Mouse (Mus musculus): ENCODE measurements around the gene Furin. TPM values are rescaled to one million over a fixed set of nuclear protein-coding genes. Genes with fewer than 3 reads are reported as not detected.
A peak's percentile ranks its signal among the peaks of the same experiment; 100 is the strongest.

The Furin gene
- polyA plus RNA-seq, 1 experiment from 2014 or later: 5.7 TPM

DNA sequence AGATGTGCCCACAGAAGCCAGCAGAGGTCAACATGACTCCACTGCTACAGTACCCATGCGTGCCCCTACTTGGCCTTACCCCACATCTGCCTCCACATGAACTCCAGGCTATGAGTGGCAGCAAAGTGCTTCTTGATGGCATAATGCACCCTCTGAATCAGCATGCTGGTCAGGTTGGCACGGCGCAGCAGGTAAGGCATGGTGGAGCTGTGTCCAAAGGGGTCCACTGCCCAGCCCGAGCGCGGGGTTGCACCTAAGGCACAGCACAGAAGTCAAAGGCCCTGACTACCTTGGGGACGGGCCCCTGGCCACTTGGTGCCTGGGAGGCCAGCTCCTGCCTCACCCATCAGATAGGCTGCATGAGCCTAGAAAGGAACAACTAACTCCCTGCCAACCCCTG, 38.0 kb downstream of the Furin start:
- WGBS: 96% methylated on average over 7 of the region's 7 CpGs
- Histone ChIP-seq H3K27ac (no peak overlapping the region), H3K9ac (no peak overlapping the region), H3K36me3 (replicated peaks) (peaks cover 37% of the 10 kb centered on the region), H3K9me3 (no peaks in the 10 kb centered on the region), H3K27me3 (replicated peaks) (no peaks in the 10 kb centered on the region), H3K4me1 (peaks cover 21% of the 10 kb centered on the region), H3K4me3 (no peak overlapping the region), H3K4me2 (no peak overlapping the region)
- no peak for ATAC-seq (replicated peaks)

DNA sequence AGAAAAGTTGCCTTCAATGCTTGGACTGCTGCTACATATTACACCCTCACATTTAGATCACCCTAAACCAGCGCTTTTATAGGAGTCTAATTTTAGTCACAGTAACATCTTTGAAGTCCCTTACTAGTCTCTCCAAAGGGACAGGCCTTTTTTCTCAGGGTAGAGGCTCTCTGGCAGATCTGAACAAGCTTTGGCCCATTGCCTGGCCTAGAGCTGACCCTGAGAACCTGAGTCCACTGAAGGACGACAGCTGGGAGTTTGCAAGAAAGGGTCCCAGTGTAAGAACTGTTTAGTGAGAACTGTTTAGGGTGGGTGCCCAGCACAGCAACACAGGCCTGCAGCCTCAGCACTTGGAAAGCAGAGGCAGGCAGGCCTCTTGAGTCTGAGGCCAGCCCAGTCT, 39.5 kb downstream of the Furin start:
- Histone ChIP-seq H3K27ac (no peak overlapping the region), H3K4me1 (peaks cover 18% of the 10 kb centered on the region), H3K4me3 (no peak overlapping the region), H3K4me2 (no peak overlapping the region), H3K9ac (no peak overlapping the region), H3K36me3 (replicated peaks) (peaks cover 50% of the 10 kb centered on the region), H3K9me3 (no peaks in the 10 kb centered on the region), H3K27me3 (replicated peaks) (no peaks in the 10 kb centered on the region)
- 89% methylated on average over 2 of the region's 2 CpGs for WGBS
- no peak for ATAC-seq (replicated peaks)

DNA sequence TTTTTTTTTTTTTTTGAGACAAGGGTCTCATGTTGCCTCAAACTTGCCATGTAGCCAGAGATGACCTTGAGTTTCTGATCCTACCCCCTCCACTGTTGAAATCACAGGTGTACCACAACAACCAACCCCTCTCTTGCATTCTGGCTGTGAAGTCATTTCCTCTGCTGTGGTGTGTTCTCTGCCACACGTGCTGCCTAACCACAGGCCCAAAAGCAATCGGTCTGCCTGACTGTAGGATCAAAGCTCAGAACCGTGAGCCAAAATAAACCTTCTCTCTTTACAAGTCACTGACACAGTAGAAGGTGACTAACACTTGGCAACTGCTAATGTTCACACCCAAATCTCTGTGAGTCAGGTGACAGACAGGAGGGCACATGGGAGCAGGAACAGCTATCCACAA, 44.8 kb downstream of the Furin start:
- no peak overlapping the region for H3K4me2 ChIP-seq
- no peaks in the 10 kb centered on the region for H3K27me3 ChIP-seq (replicated peaks)
- peaks cover 57% of the 10 kb centered on the region for H3K36me3 ChIP-seq (replicated peaks)
- no peak for ATAC-seq (replicated peaks)
- WGBS: 76% methylated on average over 3 of the region's 3 CpGs
- no peak overlapping the region for H3K27ac ChIP-seq
- H3K4me3 ChIP-seq: no peak overlapping the region
- no peaks in the 10 kb centered on the region for H3K4me1 ChIP-seq
- no peak overlapping the region for H3K9ac ChIP-seq
- H3K9me3 ChIP-seq: no peaks in the 10 kb centered on the region

DNA sequence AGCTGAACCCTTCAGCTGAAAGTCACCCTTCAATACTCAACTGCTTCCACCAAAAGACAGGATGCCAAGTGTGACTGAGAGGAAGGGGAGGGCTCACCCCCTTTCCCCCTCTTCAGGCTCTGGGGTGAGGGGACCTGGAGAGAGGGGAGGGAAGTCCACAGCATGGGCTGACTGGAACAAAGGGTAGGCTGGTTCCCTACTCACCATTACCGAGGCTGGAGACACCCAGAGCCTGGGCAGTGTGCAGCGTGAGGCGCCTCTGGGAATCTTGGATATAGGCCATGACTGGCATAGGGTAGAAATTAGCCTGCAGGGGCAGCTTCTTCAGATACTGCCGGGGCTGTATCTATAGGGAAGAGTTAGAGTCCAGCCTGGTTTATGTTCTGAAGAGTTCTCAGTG, 47.2 kb downstream of the Furin start:
- no peak overlapping the region for H3K4me2 ChIP-seq
- no peak overlapping the region for H3K9ac ChIP-seq
- no peak overlapping the region for H3K27ac ChIP-seq
- no peak for ATAC-seq (replicated peaks)
- no peaks in the 10 kb centered on the region for H3K27me3 ChIP-seq (replicated peaks)
- H3K9me3 ChIP-seq: no peaks in the 10 kb centered on the region
- peaks cover 44% of the 10 kb centered on the region for H3K36me3 ChIP-seq (replicated peaks)
- no peak overlapping the region for H3K4me3 ChIP-seq
- H3K4me1 ChIP-seq: no peaks in the 10 kb centered on the region
- WGBS: 65% methylated on average over 4 of the region's 4 CpGs

DNA sequence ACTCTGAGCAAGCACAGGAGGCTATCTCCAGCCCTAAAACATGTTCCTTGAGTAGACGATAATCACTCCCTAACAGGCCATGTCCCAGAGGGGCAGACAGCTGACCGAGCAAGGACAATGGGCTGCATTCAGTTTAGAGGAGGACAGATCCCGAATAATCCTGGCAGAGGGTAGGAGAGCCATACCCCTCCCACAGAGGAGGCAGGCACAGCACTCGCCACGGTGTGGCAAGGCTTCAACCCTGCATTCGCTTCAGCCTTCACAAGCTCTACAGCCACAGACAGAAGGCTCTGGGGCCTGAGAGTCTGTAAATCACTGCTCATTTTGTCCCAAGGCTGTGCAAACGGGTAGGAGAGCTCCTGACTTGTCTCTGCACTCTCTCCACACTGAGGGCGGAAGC, 48.1 kb downstream of the Furin start:
- Histone ChIP-seq H3K4me2 (no peak overlapping the region), H3K27ac (no peak overlapping the region), H3K9ac (no peak overlapping the region), H3K27me3 (replicated peaks) (no peaks in the 10 kb centered on the region), H3K9me3 (no peaks in the 10 kb centered on the region), H3K4me3 (no peak overlapping the region), H3K4me1 (no peaks in the 10 kb centered on the region), H3K36me3 (replicated peaks) (peaks cover 48% of the 10 kb centered on the region)
- ATAC-seq (replicated peaks): no peak
- 18% methylated on average over 8 of the region's 8 CpGs for WGBS

DNA sequence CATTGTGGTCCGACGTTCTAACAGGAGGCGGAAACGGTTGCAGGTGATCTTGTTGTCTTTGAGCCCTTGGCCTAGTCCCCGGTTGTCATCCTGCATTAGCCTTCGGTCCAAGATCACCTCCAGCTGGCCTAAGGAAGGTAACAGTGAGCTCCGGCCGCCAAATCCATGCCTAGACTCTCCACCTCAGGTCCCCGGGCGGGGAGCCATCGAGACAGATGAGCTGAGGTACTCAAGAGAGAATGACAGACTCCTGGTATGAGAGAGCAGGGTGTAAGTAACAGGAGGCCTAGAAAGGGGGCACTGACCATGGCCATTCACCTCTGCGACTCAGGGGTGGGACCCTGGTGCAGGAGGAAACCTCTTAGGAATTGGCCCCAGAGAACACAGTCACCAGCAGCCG, 48.9 kb downstream of the Furin start:
- Histone ChIP-seq H3K4me2 (no peak overlapping the region), H3K4me3 (no peak overlapping the region), H3K9me3 (no peaks in the 10 kb centered on the region), H3K27ac (no peak overlapping the region), H3K9ac (no peak overlapping the region), H3K4me1 (no peaks in the 10 kb centered on the region), H3K36me3 (replicated peaks) (peaks cover 43% of the 10 kb centered on the region), H3K27me3 (replicated peaks) (no peaks in the 10 kb centered on the region)
- no peak for ATAC-seq (replicated peaks)
- 85% methylated on average over 13 of the region's 13 CpGs for WGBS

DNA sequence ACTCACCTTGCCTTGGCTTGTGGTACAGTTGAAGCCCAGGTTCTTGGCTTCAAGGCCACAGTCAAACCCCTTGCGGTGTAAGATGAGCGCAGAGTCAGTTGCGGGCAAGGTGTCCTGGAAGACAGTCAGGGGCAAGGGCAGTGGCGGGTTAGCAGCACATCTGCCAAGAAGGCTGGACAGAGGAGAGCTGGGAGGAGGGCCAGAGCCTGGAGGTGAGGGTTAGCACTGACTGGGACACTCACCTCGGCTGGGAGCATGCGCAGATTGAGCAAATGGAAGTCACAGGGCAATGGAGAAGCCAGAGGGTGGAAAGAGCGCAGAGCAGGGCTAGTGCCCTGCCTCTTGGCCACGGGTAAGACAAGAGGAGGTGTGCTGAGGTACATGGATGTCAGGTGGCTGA, 52.3 kb downstream of the Furin start:
- no peak for ATAC-seq (replicated peaks)
- Histone ChIP-seq H3K36me3 (replicated peaks) (peaks cover 35% of the 10 kb centered on the region), H3K9me3 (no peaks in the 10 kb centered on the region), H3K4me1 (no peaks in the 10 kb centered on the region), H3K27ac (no peak overlapping the region), H3K4me3 (no peak overlapping the region), H3K27me3 (replicated peaks) (no peaks in the 10 kb centered on the region), H3K4me2 (no peak overlapping the region), H3K9ac (no peak overlapping the region)
- 94% methylated on average over 8 of the region's 8 CpGs for WGBS

DNA sequence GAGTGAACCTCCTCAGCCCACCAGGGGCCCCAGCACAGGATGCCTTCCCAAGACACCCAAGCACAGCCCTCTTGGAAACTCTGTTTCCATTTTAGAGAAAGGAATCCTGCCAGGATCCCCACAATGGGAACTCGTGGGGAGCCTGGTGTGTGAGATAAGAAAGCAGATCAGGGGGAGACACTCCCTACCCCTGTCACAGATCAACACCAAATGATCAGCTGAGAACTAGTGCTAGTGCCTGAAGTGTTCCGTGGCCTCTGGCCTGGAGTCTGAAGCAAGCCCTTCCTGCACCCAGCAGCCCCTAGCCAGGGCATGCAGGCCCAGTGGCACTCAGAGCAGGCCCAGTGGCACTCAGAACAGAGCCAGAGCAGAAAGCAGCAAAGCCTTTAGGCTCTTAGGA, 54.4 kb downstream of the Furin start:
- no peaks in the 10 kb centered on the region for H3K4me1 ChIP-seq
- no peak overlapping the region for H3K4me2 ChIP-seq
- H3K9me3 ChIP-seq: no peaks in the 10 kb centered on the region
- H3K27ac ChIP-seq: no peak overlapping the region
- H3K4me3 ChIP-seq: no peak overlapping the region
- ATAC-seq (replicated peaks): no peak
- peaks cover 27% of the 10 kb centered on the region for H3K36me3 ChIP-seq (replicated peaks)
- no peaks in the 10 kb centered on the region for H3K27me3 ChIP-seq (replicated peaks)
- no peak overlapping the region for H3K9ac ChIP-seq
- 82% methylated on average over 2 of the region's 2 CpGs for WGBS

DNA sequence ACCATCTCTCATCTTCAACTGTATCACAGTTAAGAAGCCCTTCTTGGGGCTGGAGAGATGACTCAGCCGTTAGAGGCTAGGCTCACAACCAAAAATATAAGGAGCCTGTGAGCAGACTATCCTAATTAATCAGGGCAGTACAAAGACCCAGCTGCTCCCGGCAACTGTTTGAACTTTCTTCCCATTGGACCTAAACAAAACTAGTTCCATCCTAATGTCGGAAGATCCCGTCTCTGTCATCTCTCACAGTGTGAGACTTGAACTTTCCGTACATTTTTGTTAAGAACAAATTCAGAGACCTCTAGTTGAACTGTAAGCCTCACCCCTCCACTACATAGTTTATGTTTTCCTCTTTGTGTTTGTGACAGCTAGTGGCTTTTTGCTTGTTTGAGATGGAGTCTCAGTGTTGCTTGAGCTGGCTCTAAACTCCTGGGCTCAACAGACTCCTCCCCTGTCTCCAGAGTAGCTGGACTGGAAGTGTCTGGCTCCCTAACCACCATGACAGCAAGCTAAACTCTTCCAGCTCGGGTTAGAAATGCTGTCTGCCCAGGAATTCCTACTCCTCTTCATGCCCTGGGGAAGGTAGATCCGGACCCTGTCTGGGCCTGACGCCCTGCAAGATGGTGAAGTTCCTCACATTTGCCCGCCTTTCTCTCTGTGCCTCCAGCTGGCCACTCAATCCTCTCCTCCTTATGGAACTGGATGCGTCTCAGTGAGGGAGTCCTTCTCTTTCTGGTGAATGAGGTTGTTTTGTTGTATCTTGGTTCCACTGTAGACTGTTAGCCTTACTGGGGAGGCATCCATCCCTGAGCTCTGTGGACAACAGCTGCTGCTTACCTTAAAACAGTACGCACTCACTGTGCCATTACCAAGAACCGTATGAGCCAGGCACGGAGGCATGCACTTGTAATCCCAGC, 57.3 kb downstream of the Furin start:
- peaks cover 7% of the 10 kb centered on the region for H3K4me1 ChIP-seq
- H3K27ac ChIP-seq: 0 out of 2 replicates have a peak overlapping the region, but pooled peaks have one; percentile 25
- no peaks in the 10 kb centered on the region for H3K9me3 ChIP-seq
- no peak for ATAC-seq (replicated peaks)
- H3K4me3 ChIP-seq: no peak overlapping the region
- no peak overlapping the region for H3K4me2 ChIP-seq
- no peaks in the 10 kb centered on the region for H3K27me3 ChIP-seq (replicated peaks)
- peaks cover 22% of the 10 kb centered on the region for H3K36me3 ChIP-seq (replicated peaks)
- no peak overlapping the region for H3K9ac ChIP-seq
- 73% methylated on average over 13 of the region's 13 CpGs for WGBS

DNA sequence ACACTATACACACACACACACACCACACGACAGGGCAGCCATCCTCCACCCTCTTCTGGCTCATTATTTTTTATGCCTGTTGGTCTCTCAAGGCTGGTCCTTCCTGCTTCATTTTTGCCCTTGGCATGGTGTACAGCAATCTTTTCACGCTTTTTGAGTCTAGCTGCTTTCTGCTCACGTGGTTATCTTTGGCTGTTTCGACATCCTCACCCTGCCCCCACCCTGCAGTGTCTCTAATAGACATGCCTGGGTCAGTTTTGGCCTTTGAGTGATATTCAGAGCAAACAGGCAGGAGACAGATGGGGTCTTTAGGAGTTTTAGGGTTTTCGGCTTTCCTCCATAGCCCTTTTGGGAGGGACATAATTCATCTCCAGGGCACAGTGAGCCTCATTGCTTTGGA, 58.4 kb downstream of the Furin start:
- Histone ChIP-seq H3K9me3 (no peaks in the 10 kb centered on the region), H3K27ac (no peak overlapping the region), H3K36me3 (replicated peaks) (peaks cover 13% of the 10 kb centered on the region), H3K9ac (no peak overlapping the region), H3K4me1 (peaks cover 17% of the 10 kb centered on the region), H3K4me3 (no peak overlapping the region), H3K4me2 (no peak overlapping the region), H3K27me3 (replicated peaks) (no peaks in the 10 kb centered on the region)
- ATAC-seq (replicated peaks): no peak
- 93% methylated on average over 5 of the region's 5 CpGs for WGBS

DNA sequence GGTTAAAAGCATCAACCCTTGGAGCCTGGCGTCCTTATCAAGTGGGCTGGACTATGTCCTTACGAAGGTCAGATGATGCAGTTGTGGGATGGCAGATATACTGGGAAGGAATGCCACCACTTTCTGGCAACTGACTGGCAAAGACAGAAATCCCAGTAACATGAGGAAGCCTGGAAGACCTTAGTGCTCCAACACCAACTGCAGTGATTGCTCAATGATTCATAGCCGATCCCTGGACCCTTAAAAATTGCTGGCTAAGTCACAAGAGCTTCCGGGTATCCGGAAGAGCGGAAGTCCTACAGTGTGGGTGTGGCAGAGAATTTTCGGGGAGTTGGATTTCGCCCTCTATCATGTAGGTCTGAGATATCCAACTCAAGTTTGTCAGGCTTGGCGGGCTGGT, 59.1 kb downstream of the Furin start:
- 97% methylated on average over 9 of the region's 9 CpGs for WGBS

DNA sequence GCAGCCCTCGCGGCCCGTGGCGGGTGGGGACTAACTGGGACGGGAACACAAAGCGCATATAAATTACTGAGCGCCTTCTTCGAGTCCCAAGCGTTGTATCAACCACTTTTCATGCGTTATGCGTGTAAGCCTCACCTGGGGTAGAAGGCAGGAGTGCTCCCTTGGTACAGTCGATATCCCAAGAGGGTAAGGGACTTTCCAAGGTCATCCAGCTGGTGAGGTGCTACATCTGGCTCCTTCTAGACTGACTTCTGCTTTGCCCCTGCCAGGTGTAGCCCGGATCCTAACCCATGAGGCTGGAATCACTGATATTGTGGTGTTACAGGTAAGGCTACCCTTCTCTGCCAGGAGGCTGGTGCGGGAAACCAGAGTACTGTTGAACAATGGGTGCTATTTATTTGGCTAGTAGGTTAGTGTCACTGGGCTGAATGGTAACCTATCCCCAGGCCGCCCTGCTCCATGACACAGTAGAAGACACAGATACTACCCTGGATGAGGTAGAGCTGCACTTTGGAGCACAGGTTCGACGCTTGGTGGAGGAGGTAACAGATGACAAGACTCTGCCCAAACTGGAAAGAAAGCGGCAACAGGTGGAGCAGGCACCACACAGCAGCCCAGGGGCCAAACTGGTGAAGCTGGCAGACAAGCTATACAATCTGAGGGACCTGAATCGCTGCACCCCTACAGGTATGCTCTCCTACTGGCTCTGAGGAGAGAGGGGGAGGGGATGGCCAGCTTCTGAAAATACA, 61.8 kb downstream of the Furin start:
- Histone ChIP-seq H3K36me3 (replicated peaks) (no peaks in the 10 kb centered on the region), H3K9ac (peak overlapping the region; percentile 71), H3K4me3 (peak overlapping the region; percentile 55), H3K4me1 (peaks cover 40% of the 10 kb centered on the region), H3K27ac (peak overlapping the region; percentile 82), H3K9me3 (no peaks in the 10 kb centered on the region), H3K27me3 (replicated peaks) (no peaks in the 10 kb centered on the region), H3K4me2 (peak overlapping the region; percentile 60)
- WGBS: 25% methylated on average over 19 of the region's 19 CpGs
- peak; percentile 12 for ATAC-seq (replicated peaks)

More for the DNA sequence above, 59.1 kb downstream of the Furin start:
- H3K4me2 ChIP-seq: no peak overlapping the region
- H3K27ac ChIP-seq: no peak overlapping the region
- H3K36me3 ChIP-seq (replicated peaks): peaks cover 13% of the 10 kb centered on the region
- no peaks in the 10 kb centered on the region for H3K9me3 ChIP-seq
- no peak overlapping the region for H3K9ac ChIP-seq
- H3K4me1 ChIP-seq: peaks cover 23% of the 10 kb centered on the region
- no peaks in the 10 kb centered on the region for H3K27me3 ChIP-seq (replicated peaks)
- ATAC-seq (replicated peaks): no peak
- no peak overlapping the region for H3K4me3 ChIP-seq

Data from midbrain, embryonic 15.5 days (tissue).